Mouse (Mus musculus) midbrain, embryonic 16.5 days (tissue): ENCODE data around the gene Dnajb4. TPM values are rescaled to one million over a fixed set of nuclear protein-coding genes. Genes with fewer than 3 reads are reported as not detected.
"Not testable (repeated sequence)": the region's sequence is repeated elsewhere in the genome, so short reads cannot be mapped to it uniquely, and the experiment has no call there.

Source experiments
- ATAC-seq: fragments of 200-750 bp; cut with Nextera tagmentation; 2 replicates; pipeline ENCODE4 v1.8.0; 2017; ENCODE audit warnings: moderate TSS enrichment
- H3K27ac ChIP-seq: fragments of 300-500 bp; sonication (generic); 2 replicates; pipeline ENCODE4 v1.5.1; 2014; ENCODE audit warnings: mild to moderate bottlenecking, low read length, mixed read lengths
- H3K27me3 ChIP-seq: fragments of 300-500 bp; sonication (generic); 2 replicates; pipeline ENCODE4 v1.6.1; 2014; ENCODE audit warnings: low read depth, low read length, mixed read lengths; ENCODE audit not compliant: control insufficient read depth, insufficient read depth
- H3K36me3 ChIP-seq: fragments of 300-500 bp; sonication (generic); 2 replicates; pipeline ENCODE4 v1.6.1; 2014; ENCODE audit warnings: mild to moderate bottlenecking, low read length, moderate library complexity, mixed read lengths; ENCODE audit not compliant: control insufficient read depth, insufficient read depth
- H3K4me1 ChIP-seq: fragments of 300-500 bp; sonication (generic); 2 replicates; pipeline ENCODE4 v1.6.1; 2014; ENCODE audit warnings: mild to moderate bottlenecking, low read length, mixed read lengths; ENCODE audit not compliant: control insufficient read depth, insufficient read depth
- H3K4me2 ChIP-seq: fragments of 300-500 bp; sonication (generic); 2 replicates; pipeline ENCODE4 v1.6.1; 2014; ENCODE audit warnings: mild to moderate bottlenecking, low read length, mixed read lengths
- H3K4me3 ChIP-seq: fragments of 300-500 bp; sonication (generic); 2 replicates; pipeline ENCODE4 v1.5.1; 2014; ENCODE audit warnings: low read depth, mild to moderate bottlenecking, low read length, moderate library complexity, mixed read lengths
- H3K9ac ChIP-seq: fragments of 300-500 bp; sonication (generic); 2 replicates; pipeline ENCODE4 v1.6.1; 2014; ENCODE audit warnings: low read depth, low read length, mixed read lengths
- H3K9me3 ChIP-seq: fragments of 300-500 bp; sonication (generic); replicated peaks from 2 replicates; pipeline ENCODE4 v1.6.1; 2014; ENCODE audit warnings: mild to moderate bottlenecking, low read length, mixed read lengths; ENCODE audit not compliant: control insufficient read depth, poor library complexity, severe bottlenecking
- WGBS: fragments of 180-500 bp; shearing (Covaris S2); extraction: QIAGEN DNeasy Blood & Tissue Kit; methylation state at CpG from one replicate; pipeline ENCODE4 v1.1.7; 2014; 5-methylcytosine and 5-hydroxymethylcytosine counted together
- polyA plus RNA-seq: library from polyadenylated mRNA; unstranded; fragments of >200 nt; fragmentation: Nextera tagmentation; extraction: Ambion mirVana; gene quantifications from 2 replicates; pipeline ENCODE4 v1.2.1, GENCODE M21; 2015

Gene Dnajb4
- polyA plus RNA-seq, 1 experiment from 2014 or later = 48.8 TPM

GRCm38 (mm10) chr3:152202942-152203341 lies 7.2 kb downstream of the Dnajb4 start:
- ATAC-seq = no peak
- no peaks in the 10 kb centered on the region for H3K9me3 ChIP-seq
- H3K4me1 ChIP-seq = no peaks in the 10 kb centered on the region
- no peak overlapping the region for H3K4me2 ChIP-seq
- no peak overlapping the region for H3K4me3 ChIP-seq
- H3K27me3 ChIP-seq = no peaks in the 10 kb centered on the region
- no peak overlapping the region for H3K27ac ChIP-seq
- H3K9ac ChIP-seq = no peak overlapping the region
- peaks cover 3% of the 10 kb centered on the region; the same call in 1 of the 2 replicates for H3K36me3 ChIP-seq

GRCm38 (mm10) chr3:152201651-152202050 lies 8.5 kb downstream of the Dnajb4 start:
- 67% methylated on average over 1 of the region's 2 CpGs for WGBS
- Histone ChIP-seq H3K27me3 (no peaks in the 10 kb centered on the region), H3K4me2 (no peak overlapping the region), H3K4me1 (no peaks in the 10 kb centered on the region), H3K27ac (no peak overlapping the region), H3K9ac (no peak overlapping the region), H3K9me3 (no peaks in the 10 kb centered on the region), H3K4me3 (no peak overlapping the region), H3K36me3 (no peaks in the 10 kb centered on the region)
- no peak for ATAC-seq

DNA sequence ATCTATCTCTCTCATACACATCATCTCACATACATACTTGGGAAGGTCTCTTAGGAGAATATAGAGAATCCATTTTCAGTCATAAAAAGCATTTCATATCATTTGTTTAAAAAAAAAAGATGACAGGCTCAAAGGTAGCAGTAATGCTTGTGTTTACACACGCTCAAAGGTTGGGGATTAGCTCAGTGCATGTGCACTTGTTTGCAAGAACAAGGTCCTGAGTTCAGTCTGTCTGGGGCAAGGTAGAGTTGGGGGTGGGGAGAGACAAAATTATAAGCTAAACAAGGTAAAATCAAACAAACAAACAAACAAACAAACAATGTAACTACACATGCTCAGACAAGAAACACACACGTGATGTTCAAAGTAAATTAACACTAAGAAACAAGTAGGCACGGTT lies 8.9 kb downstream of the Dnajb4 start:
- 91% methylated on average over 3 of the region's 3 CpGs for WGBS
- Histone ChIP-seq H3K27ac (no peak overlapping the region), H3K27me3 (no peaks in the 10 kb centered on the region), H3K4me2 (no peak overlapping the region), H3K9ac (no peak overlapping the region), H3K4me1 (no peaks in the 10 kb centered on the region), H3K4me3 (no peak overlapping the region), H3K36me3 (no peaks in the 10 kb centered on the region), H3K9me3 (no peaks in the 10 kb centered on the region)
- no peak for ATAC-seq

- no peaks in the 10 kb centered on the region for H3K27me3 ChIP-seq
- no peak for ATAC-seq
Measured at GRCm38 (mm10) chr3:152199125-152199524, 11.0 kb downstream of the Dnajb4 start.

GRCm38 (mm10) chr3:152197246-152197645 lies 12.9 kb downstream of the Dnajb4 start:
- not testable (repeated sequence) for H3K27ac ChIP-seq, H3K4me3 ChIP-seq, H3K9ac ChIP-seq, H3K4me1 ChIP-seq, H3K4me2 ChIP-seq, H3K9me3 ChIP-seq, ATAC-seq, H3K27me3 ChIP-seq, H3K36me3 ChIP-seq
- 38% methylated on average over 2 of the region's 2 CpGs for WGBS

More at GRCm38 (mm10) chr3:152199125-152199524, 11.0 kb downstream of the Dnajb4 start:
- Histone ChIP-seq H3K36me3 (no peaks in the 10 kb centered on the region), H3K4me3 (no peak overlapping the region), H3K9me3 (no peaks in the 10 kb centered on the region), H3K27ac (no peak overlapping the region), H3K4me2 (no peak overlapping the region), H3K9ac (no peak overlapping the region), H3K4me1 (no peaks in the 10 kb centered on the region)
- WGBS = 73% methylated on average over 3 of the region's 3 CpGs

GRCm38 (mm10) chr3:152193635-152194097 lies 16.4 kb downstream of the Dnajb4 start:
- Histone ChIP-seq H3K4me3 (peak overlapping the region; percentile 60), H3K4me2 (peak overlapping the region; percentile 58), H3K4me1 (peaks cover 18% of the 10 kb centered on the region), H3K27me3 (no peaks in the 10 kb centered on the region), H3K9me3 (no peaks in the 10 kb centered on the region), H3K9ac (peak overlapping the region; percentile 66), H3K27ac (peak overlapping the region; percentile 86), H3K36me3 (no peaks in the 10 kb centered on the region)
- under 1% methylated on average over 17 of the region's 17 CpGs for WGBS
- peak; percentile 99 for ATAC-seq

GRCm38 (mm10) chr3:152193177-152193576 lies 16.9 kb downstream of the Dnajb4 start:
- ATAC-seq = no peak
- Histone ChIP-seq H3K4me3 (peak overlapping the region; percentile 60), H3K27ac (peak overlapping the region; percentile 86), H3K4me2 (peak overlapping the region; percentile 58), H3K4me1 (peaks cover 18% of the 10 kb centered on the region), H3K27me3 (no peaks in the 10 kb centered on the region), H3K36me3 (no peaks in the 10 kb centered on the region), H3K9ac (peak overlapping the region; percentile 66), H3K9me3 (no peaks in the 10 kb centered on the region)
- 2% methylated on average over 7 of the region's 7 CpGs for WGBS

GRCm38 (mm10) chr3:152192238-152192931 lies 17.7 kb downstream of the Dnajb4 start:
- H3K4me2 ChIP-seq = peak overlapping the region; percentile 59
- peaks cover 18% of the 10 kb centered on the region for H3K4me1 ChIP-seq
- H3K9ac ChIP-seq = no peak overlapping the region
- no peak for ATAC-seq
- peak overlapping the region; percentile 41 for H3K4me3 ChIP-seq
- no peak overlapping the region for H3K27ac ChIP-seq
- H3K36me3 ChIP-seq = no peaks in the 10 kb centered on the region
- H3K9me3 ChIP-seq = no peaks in the 10 kb centered on the region
- WGBS = 43% methylated on average over 10 of the region's 11 CpGs
- H3K27me3 ChIP-seq = no peaks in the 10 kb centered on the region

- Histone ChIP-seq H3K4me2 (peak overlapping the region; percentile 59), H3K9me3 (no peaks in the 10 kb centered on the region), H3K4me3 (peak overlapping the region; percentile 41), H3K4me1 (peaks cover 18% of the 10 kb centered on the region), H3K27ac (no peak overlapping the region), H3K9ac (no peak overlapping the region), H3K27me3 (no peaks in the 10 kb centered on the region), H3K36me3 (no peaks in the 10 kb centered on the region)
- WGBS = 49% methylated on average over 6 of the region's 6 CpGs
- ATAC-seq = no peak
Measured at GRCm38 (mm10) chr3:152191791-152192237, 18.3 kb downstream of the Dnajb4 start.
